Mouse (Mus musculus) induced T-regulatory cell, adult 2 months (primary cell): ENCODE results near the gene Cyb561d2.

Source experiments
- DNase-seq: peaks from one replicate; pipeline ENCODE4 v3.0.0-alpha.2; 2012; ENCODE audit warnings: low read depth

Cyb561d2 gene

GRCm38 (mm10) chr9:107571534-107572326, 29.7 kb upstream of the Cyb561d2 start:
- DNase-seq, result no peak

GRCm38 (mm10) chr9:107570845-107571244, 28.9 kb upstream of the Cyb561d2 start:
- DNase-seq, result no peak

DNA sequence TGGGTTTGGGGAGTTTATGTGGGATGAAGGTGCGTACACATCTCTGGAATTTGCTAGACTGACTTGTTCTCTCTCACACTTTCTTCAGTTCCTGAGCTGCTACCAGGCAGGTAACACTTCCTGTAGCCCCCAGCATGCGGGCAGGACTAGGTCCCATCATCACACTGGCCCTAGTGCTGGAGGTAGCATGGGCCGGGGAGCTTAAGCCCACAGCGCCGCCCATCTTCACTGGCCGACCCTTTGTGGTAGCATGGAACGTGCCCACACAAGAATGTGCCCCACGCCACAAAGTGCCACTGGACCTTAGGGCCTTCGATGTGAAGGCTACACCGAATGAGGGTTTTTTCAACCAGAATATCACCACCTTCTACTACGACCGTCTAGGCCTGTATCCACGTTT, 28.0 kb upstream of the Cyb561d2 start:
- DNase-seq, result no peak

GRCm38 (mm10) chr9:107569270-107569669, 27.3 kb upstream of the Cyb561d2 start:
- no peak for DNase-seq

GRCm38 (mm10) chr9:107568331-107569261, 26.6 kb upstream of the Cyb561d2 start:
- peak; percentile 93 for DNase-seq

DNA sequence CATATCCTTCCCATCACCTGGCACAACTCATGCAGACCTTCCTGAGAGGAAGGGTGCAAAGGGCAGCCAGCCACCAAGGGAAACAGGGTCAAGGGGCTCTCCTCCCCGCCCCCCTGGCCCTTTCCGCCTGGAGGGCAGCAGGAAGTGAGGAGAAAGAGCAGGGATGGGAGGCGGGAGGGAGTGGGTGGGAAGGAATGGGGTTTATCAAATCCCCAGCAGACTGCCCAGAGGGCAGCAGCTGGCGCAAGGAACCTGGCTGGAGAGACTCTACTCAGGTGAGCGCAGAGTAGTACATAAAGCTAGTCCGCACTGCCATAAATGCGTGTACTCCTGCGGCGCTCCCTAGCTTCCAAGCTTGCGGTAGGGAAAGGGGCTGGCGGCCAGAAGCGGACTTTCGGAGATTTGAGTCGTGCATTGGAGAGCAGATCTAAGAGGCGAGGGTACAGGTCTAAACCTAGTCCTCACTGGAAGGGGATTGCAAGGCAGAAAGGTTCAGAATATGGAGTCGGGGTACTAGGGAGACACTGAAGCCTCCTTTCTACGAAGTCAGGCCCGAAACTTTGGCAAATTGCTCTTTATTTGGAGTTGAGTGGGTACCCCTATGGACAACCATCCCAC, 25.8 kb upstream of the Cyb561d2 start, which contains the start of gene Hyal2:
Gene Hyal2 (plus strand): TSS at position 244 of the 618 bp plus-strand sequence.
- DNase-seq, result no peak

GRCm38 (mm10) chr9:107566855-107567254, 24.9 kb upstream of the Cyb561d2 start:
- DNase-seq, result no peak

DNA sequence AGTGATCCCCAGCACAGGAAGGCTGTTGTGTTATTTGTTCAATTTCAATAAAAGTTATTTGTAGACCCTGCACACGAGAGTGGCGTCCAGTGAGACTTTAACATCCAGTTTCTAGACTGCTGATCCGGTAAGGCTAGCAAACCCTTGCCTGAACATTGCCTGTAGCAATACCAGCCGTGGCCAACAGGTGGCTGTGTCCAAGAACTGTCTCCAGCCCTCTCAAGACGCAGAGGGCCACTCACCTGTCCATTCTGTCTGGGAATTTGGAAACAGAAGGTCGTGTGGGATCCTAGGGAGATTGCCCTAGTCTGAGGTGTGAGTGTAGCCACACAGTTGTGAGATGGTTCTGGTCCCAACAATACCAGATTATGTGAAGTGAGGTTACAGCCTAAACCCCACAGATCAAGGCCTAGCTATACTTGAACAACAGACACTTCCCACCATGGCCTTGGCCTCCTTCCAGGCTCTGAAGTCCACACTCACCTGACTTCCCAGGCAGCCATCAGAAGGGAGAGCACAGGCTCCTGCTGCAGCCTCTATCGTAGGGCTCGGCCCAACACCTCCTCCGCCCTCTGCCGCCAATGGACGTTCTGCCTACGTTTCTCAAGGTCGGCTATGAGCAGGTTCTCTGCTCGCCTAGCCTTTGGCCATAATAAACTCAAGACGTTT, 24.2 kb upstream of the Cyb561d2 start:
- DNase-seq, result peak; percentile 89

DNA sequence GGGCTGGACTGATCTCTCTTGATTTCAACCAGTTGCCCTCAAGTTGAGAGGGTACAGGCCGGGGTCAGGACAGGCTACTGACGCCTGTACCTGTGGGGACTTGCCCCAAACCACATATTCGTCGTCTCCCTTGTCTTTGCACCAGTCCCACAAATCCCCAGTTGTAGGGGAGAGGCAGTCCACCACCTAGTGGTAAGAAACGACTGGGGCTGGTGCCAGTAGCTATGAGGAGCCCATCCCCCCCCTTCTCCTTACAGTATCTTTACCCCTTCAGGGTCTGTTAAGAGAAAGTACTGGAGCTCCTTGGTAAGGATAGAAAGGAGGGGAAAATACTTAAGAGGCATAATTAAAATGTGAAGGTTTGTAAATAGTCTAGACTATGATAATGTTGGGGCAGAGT, 23.6 kb upstream of the Cyb561d2 start:
- peak; percentile 56 for DNase-seq

GRCm38 (mm10) chr9:107563029-107563581, 21.1 kb upstream of the Cyb561d2 start, which contains the start of gene Tusc2:
TSS of gene Tusc2 (plus strand) at chr9:107563255.
- DNase-seq, result peak; percentile 96

- peak; percentile 35 for DNase-seq
These were observed 14.4 kb upstream of the Cyb561d2 start for GRCm38 (mm10) chr9:107556346-107556745.

- no peak for DNase-seq
These were observed 13.7 kb upstream of the Cyb561d2 start for GRCm38 (mm10) chr9:107555701-107556100.

DNA sequence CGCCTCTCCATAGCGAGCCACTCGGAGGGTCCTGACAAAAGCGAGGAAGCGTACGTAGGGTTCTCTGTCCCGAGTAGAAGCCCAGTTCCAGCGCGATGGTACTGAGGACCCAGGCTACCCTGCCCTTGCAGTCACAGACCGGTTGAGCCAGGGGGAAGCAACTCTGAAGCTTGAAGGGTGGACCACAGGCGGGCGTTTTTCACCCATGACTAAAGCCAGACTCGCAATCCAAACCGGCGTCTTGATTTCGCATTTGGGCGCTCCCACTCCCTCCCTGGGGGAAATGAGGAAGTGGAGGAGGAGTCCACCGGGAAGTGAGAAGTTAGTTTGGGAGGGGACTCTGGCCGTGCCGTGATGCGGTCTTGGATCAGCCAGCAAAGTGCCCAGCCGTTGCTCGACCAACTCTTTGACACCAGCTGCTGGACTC, 13.1 kb upstream of the Cyb561d2 start:
- DNase-seq, result no peak

DNA sequence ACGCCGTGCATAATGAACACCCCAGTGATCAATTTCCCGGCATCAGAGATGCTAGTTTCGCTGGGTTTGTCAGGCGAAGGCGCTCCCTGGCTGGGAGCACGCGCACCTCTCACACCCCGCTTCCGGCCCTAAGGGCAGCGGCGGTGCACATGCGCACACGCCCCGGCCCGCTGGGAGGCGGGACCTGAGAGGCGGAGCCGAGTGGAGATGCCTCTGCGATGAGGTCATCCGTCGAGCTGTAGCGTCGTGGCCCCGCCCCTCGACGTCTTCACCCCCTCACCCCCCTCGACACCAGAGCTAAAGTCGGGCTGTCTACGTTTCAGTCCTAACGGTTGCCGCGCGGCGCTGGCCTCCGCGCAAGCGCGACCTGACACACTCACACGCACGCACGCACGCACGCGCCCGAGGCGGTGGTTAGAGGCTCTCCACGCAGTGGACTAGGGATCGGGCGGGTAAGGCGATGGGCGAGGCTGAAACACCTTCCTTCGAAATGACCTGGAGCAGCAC, 12.4 kb upstream of the Cyb561d2 start:
- DNase-seq, result peak; percentile 99

- peak; percentile 65 for DNase-seq
These were observed 11.7 kb upstream of the Cyb561d2 start for GRCm38 (mm10) chr9:107553541-107554318.

DNA sequence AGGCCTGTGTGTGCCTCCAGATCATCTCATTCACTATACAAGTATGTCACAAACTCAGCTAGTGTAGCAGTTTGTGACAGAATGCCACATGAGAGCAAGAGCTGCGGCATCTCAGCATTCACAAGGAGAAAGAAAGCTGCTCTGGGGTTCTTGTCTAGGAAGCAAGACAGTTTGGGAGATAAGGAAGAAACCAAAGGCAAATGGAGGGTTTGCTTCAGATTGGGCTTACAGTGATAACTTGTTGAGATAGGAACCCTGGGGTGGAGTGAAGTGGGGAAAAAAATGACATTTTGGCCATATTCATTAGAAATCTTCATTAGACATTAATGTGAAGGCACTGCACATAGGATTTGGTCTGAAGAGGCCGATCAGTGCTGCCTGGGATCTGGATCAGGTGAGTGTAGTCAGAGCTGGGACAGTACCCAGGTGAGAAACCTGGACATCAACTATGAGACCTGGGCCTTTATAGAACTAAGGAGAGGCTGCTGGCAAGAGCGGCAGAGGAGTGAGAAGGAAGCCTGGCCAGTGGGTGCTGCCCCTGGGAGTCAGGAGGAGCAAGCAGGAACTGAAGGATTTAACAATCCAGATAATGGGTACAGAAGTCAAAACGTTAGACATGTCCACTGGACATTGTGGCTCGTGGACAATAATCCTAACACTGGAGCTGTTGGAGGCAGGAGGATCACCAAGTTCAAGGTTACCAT, 10.8 kb upstream of the Cyb561d2 start:
- peak; percentile 38 for DNase-seq

DNA sequence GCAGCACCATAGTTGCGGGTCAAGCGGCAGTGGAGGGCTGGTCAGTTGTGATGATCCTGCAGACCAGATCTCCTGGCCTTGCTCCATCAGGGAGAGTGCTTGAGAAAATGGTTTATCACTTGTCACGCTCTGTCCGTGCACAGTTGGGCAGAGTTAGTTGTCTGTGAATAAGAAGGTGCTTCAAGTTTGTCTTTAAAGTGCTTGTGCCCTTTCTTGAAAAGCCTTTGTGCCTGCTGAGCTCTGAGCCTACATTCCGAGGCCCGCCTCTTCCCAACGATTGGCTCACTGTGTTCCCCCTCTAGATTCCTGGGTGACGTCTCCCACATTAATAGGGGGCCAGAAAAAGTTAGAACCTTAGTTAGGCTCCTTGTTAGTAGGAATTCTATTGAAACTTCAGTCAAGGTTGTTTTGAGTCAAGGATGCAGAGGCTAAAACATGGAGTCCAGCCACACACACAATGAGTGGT, 9.9 kb upstream of the Cyb561d2 start:
- no peak for DNase-seq

DNA sequence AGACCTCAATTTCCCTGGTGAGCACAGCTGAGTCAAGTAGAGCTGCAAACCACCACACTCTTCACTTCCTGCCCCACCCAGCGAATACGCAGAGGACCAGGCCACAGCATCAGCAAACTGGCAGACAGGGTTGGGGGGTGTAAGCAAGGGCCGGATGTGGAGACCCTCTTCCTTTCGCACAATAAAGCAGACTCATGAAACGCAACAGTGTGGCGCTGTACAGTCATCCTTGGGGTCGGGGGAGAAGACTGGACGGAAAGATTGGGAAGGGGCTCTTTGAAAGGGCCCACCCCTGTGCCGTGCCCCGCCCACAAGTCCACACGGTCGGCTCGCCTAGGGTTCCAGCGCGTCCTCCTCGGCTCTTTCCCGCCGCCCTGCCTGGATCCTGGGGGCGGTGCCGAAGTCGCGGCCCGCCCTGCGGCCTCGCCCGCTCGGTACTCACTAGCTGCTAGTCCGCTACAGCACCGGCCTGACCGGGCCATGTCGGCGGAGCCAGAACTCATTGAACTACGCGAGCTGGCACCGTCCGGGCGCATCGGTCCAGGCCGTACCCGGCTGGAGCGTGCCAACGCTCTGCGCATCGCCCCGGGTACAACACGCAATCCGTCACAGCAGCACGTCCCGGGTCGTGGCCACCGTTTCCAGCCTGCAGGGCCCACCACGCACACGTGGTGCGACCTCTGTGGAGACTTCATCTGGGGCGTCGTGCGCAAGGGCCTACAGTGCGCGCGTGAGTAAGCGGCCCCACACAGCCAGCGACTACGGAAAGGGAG, 9.3 kb upstream of the Cyb561d2 start, which contains the start of gene Rassf1:
Gene Rassf1 (plus strand): TSS at position 439 of the 773 bp plus-strand sequence.
- peak; percentile 93 for DNase-seq
